Mouse (Mus musculus): ENCODE measurements around the gene Tmem123. TPM values are rescaled to one million over a fixed set of nuclear protein-coding genes. Genes with fewer than 3 reads are reported as not detected.

Tmem123 gene
- polyA plus RNA-seq, 1 experiment from 2014 or later, result 107 TPM

DNA sequence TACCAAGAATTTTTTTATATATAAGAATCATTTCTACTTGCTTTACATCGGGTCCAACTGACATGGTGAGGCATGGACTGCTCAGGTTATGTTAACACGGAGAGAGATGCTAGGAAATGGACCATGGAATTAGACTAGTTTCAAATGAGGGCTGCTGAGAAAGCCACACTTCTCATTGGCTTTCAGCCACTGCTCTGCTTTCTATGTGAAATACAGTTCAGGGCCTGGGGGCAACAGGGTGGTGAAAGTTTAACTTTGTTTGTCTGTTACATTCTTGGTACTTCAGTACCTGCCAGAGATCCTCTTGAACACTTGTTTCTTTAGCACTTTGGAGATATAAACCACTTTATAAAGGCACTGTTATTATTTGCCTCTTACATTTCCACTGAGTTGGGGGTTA lies 29.7 kb downstream of the Tmem123 start:
- no peak overlapping the region for H3K4me2 ChIP-seq (ENCODE audit: low read length)
- H3K9me3 ChIP-seq (ENCODE audit: control insufficient read depth, low read length), result no peaks in the 10 kb centered on the region
- H3K27me3 ChIP-seq (ENCODE audit: control insufficient read depth, insufficient read depth, low read length), result no peaks in the 10 kb centered on the region
- WGBS, result 96% methylated on average over 2 of the region's 2 CpGs
- no peaks in the 10 kb centered on the region for H3K4me1 ChIP-seq (ENCODE audit: control insufficient read depth in 2 of 2, insufficient read depth in 2 of 2, low read length in 2 of 2)
- H3K36me3 ChIP-seq (ENCODE audit: control insufficient read depth, insufficient read depth, low read length), result peaks cover 48% of the 10 kb centered on the region
- no peak overlapping the region for H3K27ac ChIP-seq (replicated peaks in 1 of 2; ENCODE audit: control insufficient read depth in 1 of 2, insufficient read depth in 1 of 2, low read depth in 2 of 2, low read length in 2 of 2)
- H3K4me3 ChIP-seq (ENCODE audit: control insufficient read depth in 1 of 2, insufficient read depth in 1 of 2, low read depth in 1 of 2, low read length in 2 of 2), result no peak overlapping the region
- ATAC-seq (ENCODE audit: insufficient number of reproducible peaks, insufficient read depth, low FRiP score, low read depth), result no peak
- H3K9ac ChIP-seq (ENCODE audit: low read length), result no peak overlapping the region

DNA sequence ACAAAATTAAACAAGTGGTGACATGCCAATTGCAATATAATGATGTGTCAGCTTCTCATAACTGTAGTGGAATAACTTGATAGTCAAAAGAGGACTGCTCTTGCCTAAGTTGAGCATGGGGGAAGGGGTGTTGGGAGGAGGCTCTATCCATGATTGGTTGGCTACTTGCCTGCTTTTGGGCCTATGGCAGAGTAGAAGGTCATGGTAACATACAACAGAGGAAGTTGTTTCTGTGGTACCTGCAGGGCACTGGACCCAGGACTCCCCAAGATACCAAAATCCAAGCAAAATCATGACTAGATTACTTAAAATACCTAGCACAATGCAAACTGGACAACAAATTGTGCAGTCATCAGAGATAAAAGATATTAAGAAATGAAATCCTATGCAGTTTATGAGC lies 31.7 kb downstream of the Tmem123 start:
- Histone ChIP-seq H3K9ac (ENCODE audit: low read length) (no peak overlapping the region), H3K4me3 (ENCODE audit: control insufficient read depth in 1 of 2, insufficient read depth in 1 of 2, low read depth in 1 of 2, low read length in 2 of 2) (no peak overlapping the region), H3K4me2 (ENCODE audit: low read length) (no peak overlapping the region), H3K4me1 (ENCODE audit: control insufficient read depth in 2 of 2, insufficient read depth in 2 of 2, low read length in 2 of 2) (no peaks in the 10 kb centered on the region), H3K9me3 (ENCODE audit: control insufficient read depth, low read length) (no peaks in the 10 kb centered on the region), H3K27me3 (ENCODE audit: control insufficient read depth, insufficient read depth, low read length) (no peaks in the 10 kb centered on the region), H3K27ac (replicated peaks in 1 of 2; ENCODE audit: control insufficient read depth in 1 of 2, insufficient read depth in 1 of 2, low read depth in 2 of 2, low read length in 2 of 2) (no peak overlapping the region), H3K36me3 (ENCODE audit: control insufficient read depth, insufficient read depth, low read length) (peaks cover 41% of the 10 kb centered on the region)
- no peak for ATAC-seq (ENCODE audit: insufficient number of reproducible peaks, insufficient read depth, low FRiP score, low read depth)

DNA sequence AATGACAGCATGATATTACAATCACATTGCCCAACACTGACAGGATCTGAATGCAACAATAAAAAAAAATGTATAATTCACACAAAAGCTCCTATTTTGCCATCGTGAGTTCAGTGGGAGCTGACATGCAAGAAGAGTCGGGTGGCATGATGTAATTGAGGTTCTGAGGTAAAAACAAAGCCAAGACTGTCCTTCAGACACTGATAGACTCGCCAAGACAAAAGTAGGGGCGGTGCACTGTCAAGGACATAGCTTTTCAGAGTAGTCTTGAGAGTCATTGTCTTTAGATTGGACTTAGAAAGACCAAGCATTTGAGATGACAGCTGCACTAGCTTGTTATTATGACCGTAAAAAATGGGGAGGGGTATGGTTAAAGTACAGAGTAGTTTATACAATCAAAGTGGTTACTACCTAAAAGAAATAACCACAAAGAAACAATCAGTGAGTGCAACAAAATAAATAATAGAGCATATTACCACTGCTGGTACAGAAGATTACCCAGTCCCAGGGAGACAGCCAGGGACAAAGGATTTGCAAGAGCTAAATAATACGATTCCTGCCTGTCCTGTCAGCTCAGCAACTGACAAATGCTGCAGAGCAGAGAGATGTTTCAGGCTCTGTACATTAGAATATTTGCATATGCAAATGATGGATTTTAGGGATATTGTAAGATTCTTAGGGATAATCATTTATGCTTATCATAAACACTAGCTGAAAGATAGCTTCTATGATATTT lies 32.5 kb downstream of the Tmem123 start:
- Histone ChIP-seq H3K4me3 (ENCODE audit: control insufficient read depth in 1 of 2, insufficient read depth in 1 of 2, low read depth in 1 of 2, low read length in 2 of 2) (no peak overlapping the region), H3K9ac (ENCODE audit: low read length) (no peak overlapping the region), H3K4me1 (ENCODE audit: control insufficient read depth in 2 of 2, insufficient read depth in 2 of 2, low read length in 2 of 2) (no peaks in the 10 kb centered on the region), H3K27ac (replicated peaks in 1 of 2; ENCODE audit: control insufficient read depth in 1 of 2, insufficient read depth in 1 of 2, low read depth in 2 of 2, low read length in 2 of 2) (no peak overlapping the region), H3K4me2 (ENCODE audit: low read length) (no peak overlapping the region), H3K9me3 (ENCODE audit: control insufficient read depth, low read length) (no peaks in the 10 kb centered on the region), H3K27me3 (ENCODE audit: control insufficient read depth, insufficient read depth, low read length) (no peaks in the 10 kb centered on the region), H3K36me3 (ENCODE audit: control insufficient read depth, insufficient read depth, low read length) (peaks cover 34% of the 10 kb centered on the region)
- ATAC-seq (ENCODE audit: insufficient number of reproducible peaks, insufficient read depth, low FRiP score, low read depth), result no peak
- WGBS, result 77% methylated on average over 6 of the region's 6 CpGs

DNA sequence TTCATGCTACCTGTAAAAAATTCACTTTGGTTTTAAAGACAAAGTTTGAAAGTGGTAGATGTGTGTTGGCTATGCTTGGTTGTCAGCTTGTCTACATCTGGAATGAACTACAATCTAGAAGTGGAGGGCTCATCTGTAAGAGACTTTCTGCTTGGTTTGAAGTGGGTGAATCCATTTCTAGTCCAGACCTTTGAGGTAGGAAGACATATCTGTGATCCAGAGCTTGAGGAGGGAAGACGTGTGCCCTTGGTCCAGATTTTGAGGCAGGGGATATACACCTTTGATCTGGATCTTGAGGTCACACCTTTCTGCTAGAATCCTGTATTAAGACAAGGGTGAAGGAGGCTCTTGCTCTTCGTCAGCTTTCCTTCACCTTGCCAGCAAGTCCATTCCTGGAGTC lies 33.7 kb downstream of the Tmem123 start:
- H3K27ac ChIP-seq (replicated peaks in 1 of 2; ENCODE audit: control insufficient read depth in 1 of 2, insufficient read depth in 1 of 2, low read depth in 2 of 2, low read length in 2 of 2), result no peak overlapping the region
- no peaks in the 10 kb centered on the region for H3K4me1 ChIP-seq (ENCODE audit: control insufficient read depth in 2 of 2, insufficient read depth in 2 of 2, low read length in 2 of 2)
- no peak overlapping the region for H3K9ac ChIP-seq (ENCODE audit: low read length)
- 88% methylated on average over 2 of the region's 2 CpGs for WGBS
- peaks cover 22% of the 10 kb centered on the region for H3K36me3 ChIP-seq (ENCODE audit: control insufficient read depth, insufficient read depth, low read length)
- H3K27me3 ChIP-seq (ENCODE audit: control insufficient read depth, insufficient read depth, low read length), result no peaks in the 10 kb centered on the region
- no peak overlapping the region for H3K4me3 ChIP-seq (ENCODE audit: control insufficient read depth in 1 of 2, insufficient read depth in 1 of 2, low read depth in 1 of 2, low read length in 2 of 2)
- H3K4me2 ChIP-seq (ENCODE audit: low read length), result no peak overlapping the region
- no peaks in the 10 kb centered on the region for H3K9me3 ChIP-seq (ENCODE audit: control insufficient read depth, low read length)
- no peak for ATAC-seq (ENCODE audit: insufficient number of reproducible peaks, insufficient read depth, low FRiP score, low read depth)

DNA sequence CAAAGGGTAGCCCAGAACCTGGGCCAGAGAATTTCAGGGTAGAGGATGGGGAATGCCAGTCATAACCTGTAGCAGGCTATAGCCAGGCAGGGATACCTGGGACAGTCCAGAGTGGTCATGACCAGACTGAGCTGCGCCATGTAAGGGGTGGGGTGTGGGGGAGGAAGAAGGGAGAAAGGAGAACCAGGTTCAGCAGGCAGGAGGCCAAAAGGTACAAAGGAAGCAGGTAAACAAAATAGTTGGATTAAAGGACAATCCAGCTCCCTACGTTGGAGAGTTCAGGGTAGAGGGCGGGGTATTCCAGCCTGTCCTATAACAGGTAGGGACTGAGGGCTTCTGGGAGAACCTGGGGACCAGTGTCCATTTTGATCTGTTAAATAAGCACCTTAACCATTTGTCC lies 34.7 kb downstream of the Tmem123 start:
- H3K4me2 ChIP-seq (ENCODE audit: low read length), result no peak overlapping the region
- H3K4me3 ChIP-seq (ENCODE audit: control insufficient read depth in 1 of 2, insufficient read depth in 1 of 2, low read depth in 1 of 2, low read length in 2 of 2), result no peak overlapping the region
- WGBS, result 89% methylated on average over 3 of the region's 3 CpGs
- H3K27me3 ChIP-seq (ENCODE audit: control insufficient read depth, insufficient read depth, low read length), result no peaks in the 10 kb centered on the region
- H3K9me3 ChIP-seq (ENCODE audit: control insufficient read depth, low read length), result no peaks in the 10 kb centered on the region
- no peak overlapping the region for H3K9ac ChIP-seq (ENCODE audit: low read length)
- ATAC-seq (ENCODE audit: insufficient number of reproducible peaks, insufficient read depth, low FRiP score, low read depth), result no peak
- H3K36me3 ChIP-seq (ENCODE audit: control insufficient read depth, insufficient read depth, low read length), result peaks cover 13% of the 10 kb centered on the region
- H3K4me1 ChIP-seq (ENCODE audit: control insufficient read depth in 2 of 2, insufficient read depth in 2 of 2, low read length in 2 of 2), result no peaks in the 10 kb centered on the region
- H3K27ac ChIP-seq (replicated peaks in 1 of 2; ENCODE audit: control insufficient read depth in 1 of 2, insufficient read depth in 1 of 2, low read depth in 2 of 2, low read length in 2 of 2), result no peak overlapping the region

DNA sequence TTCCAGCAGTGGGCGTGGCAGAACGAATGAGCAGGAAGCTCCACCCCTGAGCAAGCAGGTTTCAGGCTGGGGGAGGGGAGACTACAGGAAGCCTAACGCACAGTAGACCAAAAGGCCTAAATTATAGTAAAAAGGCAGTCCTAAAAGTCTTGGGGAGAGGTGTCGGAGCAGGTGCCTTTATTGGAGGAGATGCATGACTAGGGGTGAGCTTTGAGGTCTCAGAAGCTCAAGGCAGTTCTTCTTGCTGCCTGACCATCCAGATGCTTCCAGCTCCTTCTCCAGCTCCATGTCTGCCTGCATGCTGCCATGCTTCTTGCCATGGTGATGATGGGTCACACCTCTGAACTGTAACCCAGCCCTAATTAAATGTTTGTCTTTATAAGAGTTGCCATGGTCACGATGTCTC lies 41.3 kb downstream of the Tmem123 start:
- no peaks in the 10 kb centered on the region for H3K4me1 ChIP-seq (ENCODE audit: control insufficient read depth in 2 of 2, insufficient read depth in 2 of 2, low read length in 2 of 2)
- H3K27ac ChIP-seq (replicated peaks in 1 of 2; ENCODE audit: control insufficient read depth in 1 of 2, insufficient read depth in 1 of 2, low read depth in 2 of 2, low read length in 2 of 2), result no peak overlapping the region
- no peaks in the 10 kb centered on the region for H3K27me3 ChIP-seq (ENCODE audit: control insufficient read depth, insufficient read depth, low read length)
- 0 out of 2 replicates have a peak, but pooled peaks cover 3% of the 10 kb centered on the region for H3K9me3 ChIP-seq (ENCODE audit: control insufficient read depth, low read length)
- H3K36me3 ChIP-seq (ENCODE audit: control insufficient read depth, insufficient read depth, low read length), result no peaks in the 10 kb centered on the region
- no peak overlapping the region for H3K4me3 ChIP-seq (ENCODE audit: control insufficient read depth in 1 of 2, insufficient read depth in 1 of 2, low read depth in 1 of 2, low read length in 2 of 2)
- H3K9ac ChIP-seq (ENCODE audit: low read length), result no peak overlapping the region
- no peak overlapping the region for H3K4me2 ChIP-seq (ENCODE audit: low read length)
- ATAC-seq (ENCODE audit: insufficient number of reproducible peaks, insufficient read depth, low FRiP score, low read depth), result no peak
- 59% methylated on average over 5 of the region's 5 CpGs for WGBS

DNA sequence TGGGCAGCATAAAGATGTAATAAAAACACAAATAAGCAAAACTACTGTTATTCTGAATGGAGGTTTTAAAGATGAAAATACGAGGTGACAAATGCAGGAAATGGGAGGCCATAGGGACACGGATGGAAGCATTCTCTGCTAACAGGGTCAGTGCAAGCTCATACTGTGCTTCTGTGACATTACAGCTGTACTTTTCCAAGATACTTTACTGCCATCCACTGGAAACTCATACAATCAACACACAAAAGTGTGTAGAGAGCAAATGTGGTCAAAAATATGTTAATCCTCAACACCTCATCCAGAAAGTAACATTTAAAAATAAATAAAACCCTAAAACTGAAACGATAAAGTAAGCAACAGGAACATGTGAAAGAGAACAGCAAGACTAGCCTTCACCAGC lies 58.9 kb downstream of the Tmem123 start:
- Histone ChIP-seq H3K4me2 (ENCODE audit: low read length) (no peak overlapping the region), H3K4me3 (ENCODE audit: control insufficient read depth in 1 of 2, insufficient read depth in 1 of 2, low read depth in 1 of 2, low read length in 2 of 2) (no peak overlapping the region), H3K9ac (ENCODE audit: low read length) (no peak overlapping the region), H3K4me1 (ENCODE audit: control insufficient read depth in 2 of 2, insufficient read depth in 2 of 2, low read length in 2 of 2) (no peaks in the 10 kb centered on the region), H3K9me3 (ENCODE audit: control insufficient read depth, low read length) (no peaks in the 10 kb centered on the region), H3K27ac (replicated peaks in 1 of 2; ENCODE audit: control insufficient read depth in 1 of 2, insufficient read depth in 1 of 2, low read depth in 2 of 2, low read length in 2 of 2) (no peak overlapping the region), H3K27me3 (ENCODE audit: control insufficient read depth, insufficient read depth, low read length) (no peaks in the 10 kb centered on the region), H3K36me3 (ENCODE audit: control insufficient read depth, insufficient read depth, low read length) (peaks cover 58% of the 10 kb centered on the region)
- WGBS, result 70% methylated on average over 3 of the region's 3 CpGs
- no peak for ATAC-seq (ENCODE audit: insufficient number of reproducible peaks, insufficient read depth, low FRiP score, low read depth)

DNA sequence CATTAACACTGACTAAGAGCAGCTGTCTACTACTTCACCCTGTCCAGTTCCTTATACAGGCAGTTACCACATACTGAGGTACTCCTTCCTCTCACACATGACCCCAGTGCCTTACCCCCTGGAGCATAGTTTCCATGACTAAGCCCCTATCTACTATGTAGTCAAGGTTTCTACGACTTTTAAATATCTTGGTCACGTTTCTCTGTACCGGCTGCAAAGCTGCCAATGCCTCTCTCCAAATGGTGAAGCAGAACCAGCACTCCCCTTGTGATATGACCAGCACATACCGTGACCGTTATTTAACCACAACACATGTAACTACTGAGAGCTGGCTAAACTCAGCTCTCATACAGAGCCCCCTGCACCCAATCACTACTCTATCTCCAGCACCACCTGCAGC lies 61.1 kb downstream of the Tmem123 start:
- H3K9ac ChIP-seq (ENCODE audit: low read length), result no peak overlapping the region
- no peaks in the 10 kb centered on the region for H3K27me3 ChIP-seq (ENCODE audit: control insufficient read depth, insufficient read depth, low read length)
- peaks cover 7 to 9% of the 10 kb centered on the region in 2 experiments for H3K4me1 ChIP-seq (ENCODE audit: control insufficient read depth in 2 of 2, insufficient read depth in 2 of 2, low read length in 2 of 2)
- no peaks in the 10 kb centered on the region for H3K9me3 ChIP-seq (ENCODE audit: control insufficient read depth, low read length)
- H3K27ac ChIP-seq (replicated peaks in 1 of 2; ENCODE audit: control insufficient read depth in 1 of 2, insufficient read depth in 1 of 2, low read depth in 2 of 2, low read length in 2 of 2), result no peak overlapping the region
- ATAC-seq (ENCODE audit: insufficient number of reproducible peaks, insufficient read depth, low FRiP score, low read depth), result no peak
- H3K4me2 ChIP-seq (ENCODE audit: low read length), result no peak overlapping the region
- H3K36me3 ChIP-seq (ENCODE audit: control insufficient read depth, insufficient read depth, low read length), result peaks cover 38% of the 10 kb centered on the region
- H3K4me3 ChIP-seq (ENCODE audit: control insufficient read depth in 1 of 2, insufficient read depth in 1 of 2, low read depth in 1 of 2, low read length in 2 of 2), result no peak overlapping the region
- WGBS, result 76% methylated on average over 5 of the region's 5 CpGs

Data from heart, embryonic 14.5 days (tissue).